Mouse (Mus musculus) thymus, adult 2 months (tissue): Measurements from ENCODE around the gene Ctnna3. TPM values are rescaled to one million over a fixed set of nuclear protein-coding genes. Genes with fewer than 3 reads are reported as not detected.

ENCODE experiments used
- DNase-seq: peaks from one replicate; pipeline ENCODE4 v3.0.0; 2021
- H3K27ac ChIP-seq: fragments of 200-500 bp; 2 replicates; pipeline ENCODE4 v1.5.1; 2012; ENCODE audit warnings: low read length, control low read depth; ENCODE audit not compliant: control insufficient read depth, insufficient read depth
- H3K27me3 ChIP-seq: fragments of 200-500 bp; 2 replicates; pipeline ENCODE4 v1.6.1; 2012; ENCODE audit warnings: mild to moderate bottlenecking, low read length, moderate library complexity, mixed read lengths; ENCODE audit not compliant: control insufficient read depth, insufficient read depth
- H3K36me3 ChIP-seq: fragments of 200-500 bp; 2 replicates; pipeline ENCODE4 v1.6.1; 2012; ENCODE audit warnings: mild to moderate bottlenecking, low read length, moderate library complexity; ENCODE audit not compliant: control insufficient read depth, insufficient read depth
- H3K4me1 ChIP-seq: fragments of 200-500 bp; replicated peaks from 2 replicates; pipeline ENCODE4 v1.6.1; 2012; ENCODE audit warnings: low read length; ENCODE audit not compliant: control insufficient read depth, insufficient read depth
- H3K4me3 ChIP-seq: fragments of 200-500 bp; 2 replicates; pipeline ENCODE4 v1.5.1; 2012; ENCODE audit warnings: mild to moderate bottlenecking, low read length, control low read depth, moderate library complexity; ENCODE audit not compliant: control insufficient read depth, insufficient read depth
- CTCF ChIP-seq: fragments of 200-500 bp; IDR thresholded peaks from 2 replicates; pipeline ENCODE4 v1.5.1; 2012; ENCODE audit warnings: mild to moderate bottlenecking, control low read depth, low read length, moderate library complexity, borderline replicate concordance; ENCODE audit not compliant: control insufficient read depth, poor library complexity, insufficient read depth; ENCODE audit errors: extremely low read depth
- POLR2A ChIP-seq: fragments of 200-500 bp; IDR thresholded peaks from 2 replicates; pipeline ENCODE4 v1.6.1; 2012; ENCODE audit warnings: mild to moderate bottlenecking, low read length, control low read depth, moderate library complexity; ENCODE audit not compliant: control insufficient read depth, poor library complexity, insufficient read depth; ENCODE audit errors: extremely low read depth
- WGBS: fragments of 180-500 bp; shearing (Covaris S2); methylation state at CpG from one replicate; pipeline ENCODE4 v1.1.7; 2018; 5-methylcytosine and 5-hydroxymethylcytosine counted together
- polyA plus RNA-seq: library from polyadenylated mRNA; depleted of rRNA; stranded (reverse); fragments of >200 nt; gene quantifications from 2 replicates; pipeline ENCODE4 v1.2.3, GENCODE M21; 2012

The Ctnna3 gene
- polyA plus RNA-seq, 1 experiment: 0.46 TPM

DNA sequence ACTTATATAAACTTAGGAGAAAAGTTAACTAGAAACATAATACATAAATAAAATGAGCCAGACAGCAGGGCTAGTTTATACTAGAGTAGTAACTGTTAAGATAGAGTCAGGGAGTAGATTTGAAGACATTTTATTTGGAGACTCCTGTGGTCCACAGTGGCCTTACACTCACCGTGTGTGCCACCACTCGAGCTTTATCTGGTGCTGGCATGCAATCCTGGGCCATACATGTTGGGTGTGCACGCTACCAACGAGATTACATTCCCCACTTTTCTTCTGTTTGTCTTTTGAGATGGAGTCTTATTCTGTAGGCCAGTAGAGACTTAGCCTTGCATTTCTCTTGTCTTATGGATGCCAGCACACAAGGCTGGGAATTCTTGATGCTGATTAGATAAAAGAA lies 24.0 kb downstream of the Ctnna3 start:
- 90% methylated on average over 4 of the region's 4 CpGs for WGBS
- Histone ChIP-seq H3K36me3 (no peaks in the 10 kb centered on the region), H3K4me1 (no peaks in the 10 kb centered on the region), H3K4me3 (no peak overlapping the region), H3K27ac (no peak overlapping the region), H3K27me3 (no peaks in the 10 kb centered on the region)
- DNase-seq: no peak
- TF ChIP-seq POLR2A (no peak), CTCF (no peak)

DNA sequence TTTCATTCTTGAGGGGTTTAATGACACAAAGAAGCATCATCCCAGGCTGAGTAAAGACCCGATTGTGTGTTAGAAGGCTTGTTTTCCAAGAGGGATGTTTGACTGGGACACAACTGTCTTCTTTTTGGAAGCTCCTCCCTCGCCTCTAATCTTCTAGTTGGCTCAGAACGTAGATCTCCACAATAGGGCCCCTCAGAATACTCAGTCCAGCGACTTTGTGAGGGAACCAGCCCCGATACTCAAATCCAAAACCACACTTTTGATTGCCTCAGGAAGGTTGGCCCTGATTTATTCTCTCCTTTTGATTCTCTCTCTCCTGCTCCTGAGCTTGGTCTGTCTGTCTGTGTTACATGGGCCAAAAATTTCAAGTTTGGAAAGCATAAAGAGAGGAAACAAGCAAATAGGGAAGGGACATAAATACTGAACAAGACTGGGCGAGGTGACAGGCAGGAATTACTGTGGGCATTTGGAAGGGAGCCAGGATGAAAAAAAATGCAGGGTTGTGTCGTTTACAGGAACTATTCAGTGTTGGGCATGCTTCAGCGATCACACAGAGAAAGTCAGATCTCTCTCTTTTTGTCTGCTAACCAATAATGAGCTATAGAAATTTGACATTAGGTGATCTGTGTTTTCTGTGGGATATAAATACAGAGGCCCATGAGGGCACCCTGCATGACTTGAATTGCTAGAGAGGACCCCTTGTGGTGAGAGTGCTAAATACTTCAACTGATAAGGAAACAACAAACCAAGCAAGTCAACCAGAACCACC lies 25.4 kb downstream of the Ctnna3 start:
- DNase-seq: no peak
- Histone ChIP-seq H3K36me3 (no peaks in the 10 kb centered on the region), H3K4me3 (no peak overlapping the region), H3K27me3 (no peaks in the 10 kb centered on the region), H3K27ac (no peak overlapping the region), H3K4me1 (no peaks in the 10 kb centered on the region)
- WGBS: 42% methylated on average over 8 of the region's 8 CpGs
- TF ChIP-seq CTCF (no peak), POLR2A (no peak)

DNA sequence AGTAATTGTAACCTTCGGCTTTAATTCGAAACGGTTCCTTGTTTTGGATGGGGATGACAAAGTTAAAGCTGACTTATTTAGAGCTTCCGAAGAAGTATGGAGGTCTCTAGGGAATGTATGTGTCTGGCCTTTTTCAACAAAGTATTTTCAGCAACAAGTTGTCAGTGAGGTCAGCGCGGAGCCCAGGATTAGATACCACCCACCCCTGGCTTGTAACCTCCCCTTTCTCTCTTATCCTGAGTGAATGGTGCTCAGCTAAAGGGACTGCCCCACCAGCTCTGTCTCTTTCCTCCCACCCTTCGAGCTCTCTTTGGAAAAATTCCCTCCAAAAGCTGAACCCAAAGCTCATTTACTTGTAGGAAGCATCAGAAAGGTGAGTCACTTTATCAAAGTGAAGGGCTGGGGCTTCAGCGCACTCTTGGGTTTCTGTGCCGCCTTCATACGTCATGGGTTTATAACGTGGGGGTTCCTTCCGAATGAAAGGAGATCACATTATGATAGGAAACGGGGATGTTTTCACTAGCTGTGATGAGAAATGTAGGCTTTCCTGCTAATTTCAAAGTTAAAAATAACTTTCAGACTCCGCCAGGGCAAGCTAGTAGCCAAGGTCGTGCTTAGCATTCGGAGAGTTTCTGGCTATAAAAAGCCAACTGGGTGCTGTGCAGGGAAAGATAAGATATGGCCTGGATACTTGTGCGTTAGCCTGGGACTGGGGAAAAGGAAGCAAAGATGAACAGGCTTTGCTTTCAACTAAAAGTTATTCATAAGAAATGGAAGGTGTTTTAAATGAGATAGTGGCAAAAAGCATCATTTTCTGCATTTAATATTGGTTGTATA lies 27.6 kb downstream of the Ctnna3 start:
- 90% methylated on average over 17 of the region's 17 CpGs for WGBS
- Histone ChIP-seq H3K4me1 (no peaks in the 10 kb centered on the region), H3K36me3 (no peaks in the 10 kb centered on the region), H3K27ac (no peak overlapping the region), H3K27me3 (no peaks in the 10 kb centered on the region), H3K4me3 (no peak overlapping the region)
- DNase-seq: no peak
- TF ChIP-seq POLR2A (no peak), CTCF (no peak)

DNA sequence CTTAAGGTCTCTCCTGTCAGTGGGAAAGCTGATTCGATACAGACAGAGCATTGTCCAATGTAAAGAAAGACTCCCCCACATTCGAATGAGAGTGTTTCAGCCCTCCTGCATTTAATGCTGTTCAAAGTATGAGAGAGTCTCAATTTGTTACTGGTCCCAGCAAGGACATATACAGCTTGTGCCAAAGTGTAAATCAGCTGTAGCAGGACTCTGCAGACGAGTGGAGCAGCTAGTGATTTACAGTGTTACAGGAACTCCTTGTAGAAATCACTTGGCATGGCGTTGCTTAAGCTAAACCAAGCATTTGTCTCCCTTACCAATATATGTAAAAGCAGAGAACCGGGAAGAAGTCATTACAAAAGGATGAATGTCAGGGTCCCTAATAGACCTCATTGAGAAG lies 31.0 kb downstream of the Ctnna3 start:
- WGBS: 77% methylated on average over 5 of the region's 5 CpGs
- H3K4me3 ChIP-seq: no peak overlapping the region

DNA sequence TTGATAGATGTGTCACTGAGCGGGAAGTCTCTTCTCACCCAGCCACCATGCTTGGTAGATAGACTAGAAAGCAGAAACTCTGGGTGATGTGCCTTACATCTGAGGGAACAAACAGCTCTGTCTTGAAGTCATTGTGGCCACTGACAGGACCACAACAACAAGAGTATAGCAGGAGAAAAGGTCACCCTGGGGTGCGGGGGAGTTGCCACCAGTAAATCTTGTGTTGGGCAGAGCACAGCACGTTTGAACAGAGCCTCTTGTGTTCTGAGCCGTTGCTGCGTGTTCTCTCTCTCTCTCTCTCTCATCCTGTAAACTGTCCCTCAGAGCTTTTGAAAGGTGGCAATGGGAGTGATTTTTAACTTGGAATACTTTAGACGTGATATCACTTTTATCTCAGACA lies 42.6 kb downstream of the Ctnna3 start:
- TF ChIP-seq POLR2A (no peak), CTCF (no peak)
- Histone ChIP-seq H3K4me1 (no peaks in the 10 kb centered on the region), H3K27me3 (no peaks in the 10 kb centered on the region)

More for the DNA sequence above, 31.0 kb downstream of the Ctnna3 start:
- Histone ChIP-seq H3K27ac (no peak overlapping the region), H3K36me3 (no peaks in the 10 kb centered on the region), H3K4me1 (no peaks in the 10 kb centered on the region), H3K27me3 (no peaks in the 10 kb centered on the region)
- TF ChIP-seq CTCF (no peak), POLR2A (no peak)
- DNase-seq: no peak

DNA sequence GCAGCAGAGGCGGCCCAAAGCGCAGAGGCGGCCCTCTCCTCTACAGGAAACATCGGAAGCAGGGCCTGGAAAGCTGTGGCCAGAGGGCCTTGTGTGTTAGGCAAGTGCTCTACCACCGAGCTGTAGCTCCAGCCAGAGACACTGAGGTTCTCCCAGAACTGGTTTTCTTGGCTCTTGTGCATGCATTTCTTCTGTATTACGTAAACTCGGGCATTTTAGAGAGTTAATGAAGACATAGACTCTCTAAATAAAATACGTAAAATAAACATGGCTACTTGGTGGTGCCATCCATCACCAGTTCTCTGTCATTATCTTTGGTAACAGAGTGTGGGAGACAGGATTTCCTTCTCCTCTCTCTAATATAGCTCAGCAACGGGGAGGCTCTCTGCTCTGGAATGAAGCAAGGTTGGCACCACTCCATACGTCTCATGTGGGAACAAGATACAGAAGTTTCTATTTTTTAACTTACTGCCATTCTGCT lies 46.3 kb downstream of the Ctnna3 start:
- H3K4me1 ChIP-seq: no peaks in the 10 kb centered on the region
- DNase-seq: no peak
- H3K27me3 ChIP-seq: no peaks in the 10 kb centered on the region
- H3K36me3 ChIP-seq: no peaks in the 10 kb centered on the region
- no peak overlapping the region for H3K27ac ChIP-seq
- 63% methylated on average over 10 of the region's 10 CpGs for WGBS
- no peak overlapping the region for H3K4me3 ChIP-seq
- TF ChIP-seq POLR2A (no peak), CTCF (no peak)

More for the DNA sequence above, 42.6 kb downstream of the Ctnna3 start:
- DNase-seq: no peak
- Histone ChIP-seq H3K4me3 (no peak overlapping the region), H3K27ac (no peak overlapping the region), H3K36me3 (no peaks in the 10 kb centered on the region)
- WGBS: 86% methylated on average over 6 of the region's 6 CpGs
